In genomic region chr11:4487401-4487965, GRCm38 (mm10) we compare ENCODE assay signal across 8 mouse cellular contexts. TPM values are rescaled to one million over a fixed set of nuclear protein-coding genes. Genes with fewer than 3 reads are reported as not detected.
DNase-seq lines count a peak whose midpoint lies in the region; ATAC-seq and TF ChIP-seq lines count a peak whose summit lies in the region.

No protein-coding gene starts in this region.

- H3K9me3 ChIP-seq in heart, embryonic 12.5 days (replicated peaks), result no peaks in the 10 kb centered on the region
- no peaks in the 10 kb centered on the region for H3K9me3 ChIP-seq in liver, embryonic 14.5 days (ENCODE audit: control insufficient read depth, low read length)

- 57% methylated on average over 8 of the region's 8 CpGs for WGBS in heart, embryonic 12.5 days
- 33% methylated on average over 8 of the region's 8 CpGs for WGBS in liver, embryonic 14.5 days (ENCODE audit: insufficient replicate concordance)

- no peak overlapping the region for H3K4me2 ChIP-seq in heart, embryonic 12.5 days
- H3K4me2 ChIP-seq in liver, embryonic 14.5 days (ENCODE audit: low read depth), result peak overlapping the region; percentile 45

- intact Hi-C loops in heart, postnatal 25 days (cut with DNase I), result no loop called here

- peak; percentile 64 for ATAC-seq in heart, embryonic 12.5 days (ENCODE audit: insufficient number of reproducible peaks, low FRiP score)
- ATAC-seq in liver, embryonic 14.5 days (ENCODE audit: insufficient read depth), result peak; percentile 98

- H3K36me3 ChIP-seq in heart, embryonic 12.5 days, result peaks cover 96% of the 10 kb centered on the region
- peaks cover 94% of the 10 kb centered on the region for H3K36me3 ChIP-seq in liver, embryonic 14.5 days (replicated peaks; ENCODE audit: control insufficient read depth, insufficient read depth, low read depth)

- peak; percentile 85 for TF ChIP-seq EP300 in liver, embryonic 14.5 days (IDR thresholded peaks at IDR 0.05; ENCODE audit: low read depth)

- DNase-seq in heart, postnatal 25 days (ENCODE audit: low spot score), result no peak
- peak; percentile 78 for DNase-seq in MN1 (ENCODE audit: low spot score)
- DNase-seq in cerebellum, postnatal 36 days, result peak; percentile 32 to 44
- peak; percentile 74 to 81 (median 77) for DNase-seq in liver, embryonic 14.5 days (ENCODE audit: low read depth in 3 of 3, low spot score in 3 of 3)
- DNase-seq in frontal cortex, postnatal 36 days (ENCODE audit: low spot score in 2 of 2), result no peak
- no peak for DNase-seq in spleen, adult 18-20 months
- DNase-seq in thymus, postnatal 10 days (ENCODE audit: low spot score in 2 of 2), result no peak

- TF ChIP-seq CTCF in liver, embryonic 14.5 days (IDR thresholded peaks at IDR 0.05; ENCODE audit: low read depth), result peak; percentile 27; the same call in 1 of the 2 replicates

- no peak overlapping the region for H3K9ac ChIP-seq in heart, embryonic 12.5 days
- H3K9ac ChIP-seq in liver, embryonic 14.5 days (replicated peaks), result peak overlapping the region; percentile 66

- no peak overlapping the region for H3K4me3 ChIP-seq in heart, embryonic 12.5 days
- 0 out of 4 replicates have a peak overlapping the region, but pooled peaks of 1 of the 2 experiments have one; percentile 13 for H3K4me3 ChIP-seq in liver, embryonic 14.5 days (ENCODE audit: insufficient read depth in 1 of 2, low read depth in 2 of 2, low read length in 2 of 2)

- peaks cover 13% of the 10 kb centered on the region for H3K4me1 ChIP-seq in heart, embryonic 12.5 days (replicated peaks)
- H3K4me1 ChIP-seq in liver, embryonic 14.5 days (replicated peaks; ENCODE audit: control insufficient read depth in 2 of 2, insufficient read depth in 2 of 2, low read length in 1 of 2), result peaks cover 24 to 32% of the 10 kb centered on the region in 2 experiments

- H3K27me3 ChIP-seq in heart, embryonic 12.5 days (replicated peaks), result no peaks in the 10 kb centered on the region
- H3K27me3 ChIP-seq in liver, embryonic 14.5 days (ENCODE audit: control insufficient read depth, insufficient read depth, low read length), result no peaks in the 10 kb centered on the region

- H3K27ac ChIP-seq in heart, embryonic 12.5 days (ENCODE audit: poor library complexity, severe bottlenecking), result 0 out of 2 replicates have a peak overlapping the region, but pooled peaks have one; percentile 25
- H3K27ac ChIP-seq in liver, embryonic 14.5 days, result peak overlapping the region; percentile 96

RNA-seq across cellular contexts. Expression of gene Hormad2, which starts 46.6 kb away (rescaled TPM):
- polyA plus RNA-seq in heart, embryonic 12.5 days (2016; fragmentation: Nextera tagmentation; extraction: Ambion mirVana), result 0.38 and 0.41 TPM in 2 replicates
- total RNA-seq in heart, postnatal 25 days (2021), result not detected
- 0.11 and 0.32 TPM in 2 replicates for polyA plus RNA-seq in liver, embryonic 14.5 days (2012; rRNA removed)
- polyA plus RNA-seq in liver, embryonic 14.5 days (2014; fragmentation: Nextera tagmentation; extraction: Ambion mirVana), result 0.23 and 0.33 TPM in 2 replicates

Comparison
In these comparisons a context has a peak if more than half of its experiments do, and no peak if none do; other contexts are left out.
1. DNase-seq: peak in MN1 (single experiment), cerebellum, postnatal 36 days (2 of 2) and liver, embryonic 14.5 days (3 of 3); none in heart, postnatal 25 days (single experiment), frontal cortex, postnatal 36 days (0 of 2), spleen, adult 18-20 months (0 of 2) and thymus, postnatal 10 days (0 of 2).